Mouse (Mus musculus) kidney, postnatal 4 days (tissue): ENCODE results near the gene Ncl.
"Not testable (repeated sequence)": the region's sequence is repeated elsewhere in the genome, so short reads cannot be mapped to it uniquely, and the experiment has no call there.

Experiments used
- DNase-seq, 2 experiments: peaks; one replicate each; pipeline ENCODE4 v3.0.0; 2021; ENCODE audit warnings: mixed read lengths in 2 of 2

The Ncl gene

GRCm38 (mm10) chr1:86358229-86358905 lies 833 bp downstream of the Ncl start:
- DNase-seq: no peak

- DNase-seq: no peak
These were observed 5.0 kb downstream of the Ncl start for GRCm38 (mm10) chr1:86354186-86354585.

GRCm38 (mm10) chr1:86350576-86350975 lies 8.6 kb downstream of the Ncl start:
- no peak for DNase-seq

- no peak for DNase-seq
These were observed 9.5 kb downstream of the Ncl start for GRCm38 (mm10) chr1:86349696-86350095.

GRCm38 (mm10) chr1:86349201-86349600 lies 10.0 kb downstream of the Ncl start:
- DNase-seq: no peak

- no peak for DNase-seq
These were observed 10.4 kb downstream of the Ncl start for GRCm38 (mm10) chr1:86348801-86349200.

- DNase-seq: no peak
These were observed 11.1 kb downstream of the Ncl start for GRCm38 (mm10) chr1:86348083-86348482.

GRCm38 (mm10) chr1:86347716-86348045 lies 11.5 kb downstream of the Ncl start:
- DNase-seq: no peak

- no peak for DNase-seq
These were observed 12.1 kb downstream of the Ncl start for GRCm38 (mm10) chr1:86346851-86347715.

- no peak for DNase-seq
These were observed 13.2 kb downstream of the Ncl start for GRCm38 (mm10) chr1:86345956-86346355.

GRCm38 (mm10) chr1:86345069-86345468 lies 14.1 kb downstream of the Ncl start:
- DNase-seq: no peak

GRCm38 (mm10) chr1:86343969-86344861 lies 15.0 kb downstream of the Ncl start:
- DNase-seq: no peak

- no peak for DNase-seq
These were observed 16.0 kb downstream of the Ncl start for GRCm38 (mm10) chr1:86343087-86343645.

GRCm38 (mm10) chr1:86342371-86342770 lies 16.8 kb downstream of the Ncl start:
- no peak for DNase-seq

GRCm38 (mm10) chr1:86341096-86341495 lies 18.1 kb downstream of the Ncl start:
- not testable (repeated sequence) for DNase-seq

GRCm38 (mm10) chr1:86339156-86339812 lies 19.9 kb downstream of the Ncl start:
- DNase-seq: peak; percentile 81 to 84

GRCm38 (mm10) chr1:86336330-86336729 lies 22.9 kb downstream of the Ncl start:
- DNase-seq: no peak

- DNase-seq: no peak
These were observed 38.3 kb downstream of the Ncl start for GRCm38 (mm10) chr1:86320822-86321413.

- DNase-seq: peak; percentile 71 to 74
These were observed 45.5 kb downstream of the Ncl start for GRCm38 (mm10) chr1:86313772-86314125.

- no peak for DNase-seq
These were observed 46.0 kb downstream of the Ncl start for GRCm38 (mm10) chr1:86313096-86313771.

- DNase-seq: no peak
These were observed 46.9 kb downstream of the Ncl start for GRCm38 (mm10) chr1:86312269-86312668.
